Mouse (Mus musculus): ENCODE results near the gene Fhl3. TPM values are rescaled to one million over a fixed set of nuclear protein-coding genes. Genes with fewer than 3 reads are reported as not detected.

Gene Fhl3
- polyA plus RNA-seq, 1 experiment from 2014 or later = 14.2 TPM

DNA sequence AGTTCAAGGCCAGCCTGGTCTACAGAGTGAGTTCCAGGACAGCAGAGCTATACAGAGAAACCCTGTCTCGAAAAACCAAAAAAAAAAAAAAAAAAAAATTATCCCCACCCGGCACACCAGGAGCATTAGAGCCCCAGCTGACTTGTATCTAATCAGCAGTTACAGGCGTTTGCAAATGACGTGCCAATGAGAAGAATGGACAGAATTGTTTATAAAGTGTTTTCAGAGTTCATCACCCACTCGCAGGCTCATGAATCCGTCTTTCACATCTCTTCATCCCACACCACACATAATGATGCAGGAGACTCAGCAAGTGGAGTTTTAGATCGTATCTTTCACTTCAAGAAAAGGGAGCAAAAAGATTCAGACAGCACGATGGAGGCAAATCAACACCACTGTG is 15.0 kb upstream of the Fhl3 start:
- no peak overlapping the region for H3K9ac ChIP-seq
- H3K36me3 ChIP-seq = peaks cover 40% of the 10 kb centered on the region; the same call in 1 of the 2 replicates
- 77% methylated on average over 8 of the region's 8 CpGs for WGBS
- H3K4me1 ChIP-seq = no peaks in the 10 kb centered on the region
- H3K4me3 ChIP-seq (replicated peaks) = no peak overlapping the region
- H3K4me2 ChIP-seq = no peak overlapping the region
- no peak overlapping the region for H3K27ac ChIP-seq
- no peaks in the 10 kb centered on the region for H3K9me3 ChIP-seq
- ATAC-seq (ENCODE audit: insufficient read depth, low FRiP score, low read depth) = no peak
- no peaks in the 10 kb centered on the region for H3K27me3 ChIP-seq (replicated peaks)

GRCm38 (mm10) chr4:124685897-124686402 is 14.6 kb upstream of the Fhl3 start:
- H3K36me3 ChIP-seq = peaks cover 36% of the 10 kb centered on the region; the same call in 1 of the 2 replicates
- H3K4me2 ChIP-seq = no peak overlapping the region
- H3K9me3 ChIP-seq = no peaks in the 10 kb centered on the region
- WGBS = 79% methylated on average over 8 of the region's 8 CpGs
- no peaks in the 10 kb centered on the region for H3K4me1 ChIP-seq
- H3K27me3 ChIP-seq (replicated peaks) = no peaks in the 10 kb centered on the region
- H3K9ac ChIP-seq = no peak overlapping the region
- no peak for ATAC-seq (ENCODE audit: insufficient read depth, low FRiP score, low read depth)
- no peak overlapping the region for H3K27ac ChIP-seq
- no peak overlapping the region for H3K4me3 ChIP-seq (replicated peaks)

- H3K9me3 ChIP-seq = no peaks in the 10 kb centered on the region
- H3K4me3 ChIP-seq (replicated peaks) = no peak overlapping the region
- 87% methylated on average over 8 of the region's 8 CpGs for WGBS
- H3K9ac ChIP-seq = no peak overlapping the region
- H3K27ac ChIP-seq = no peak overlapping the region
- no peak for ATAC-seq (ENCODE audit: insufficient read depth, low FRiP score, low read depth)
- peaks cover 12% of the 10 kb centered on the region; the same call in 1 of the 2 replicates for H3K4me1 ChIP-seq
- no peaks in the 10 kb centered on the region for H3K27me3 ChIP-seq (replicated peaks)
- H3K4me2 ChIP-seq = no peak overlapping the region; the same call in 1 of the 2 replicates
- H3K36me3 ChIP-seq = peaks cover 4% of the 10 kb centered on the region; the same call in 1 of the 2 replicates
These were observed 9.0 kb upstream of the Fhl3 start for GRCm38 (mm10) chr4:124691455-124691854.

DNA sequence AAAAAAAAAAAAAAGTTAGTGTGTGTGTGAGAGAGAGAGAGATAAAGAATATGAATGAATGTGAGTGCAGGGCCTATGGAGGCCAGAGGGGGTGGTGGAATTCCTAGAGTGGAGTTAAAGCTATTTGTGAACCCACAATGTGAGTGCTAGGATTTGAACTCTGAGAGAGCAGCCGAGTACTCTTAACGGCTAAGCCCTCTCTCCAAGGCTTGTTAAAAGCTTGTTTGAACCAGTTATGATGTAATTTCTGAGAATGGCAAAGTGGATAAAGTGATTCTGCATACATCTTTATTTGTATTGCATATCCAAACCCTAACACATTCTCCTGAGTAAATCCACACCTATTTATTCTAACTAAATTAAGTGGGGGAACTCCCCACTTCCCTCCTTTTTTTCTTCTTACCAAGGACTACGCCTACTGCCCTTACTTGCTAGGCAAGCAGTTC is 8.1 kb upstream of the Fhl3 start:
- peaks cover 12% of the 10 kb centered on the region; the same call in 1 of the 2 replicates for H3K4me1 ChIP-seq
- peak overlapping the region; percentile 61 for H3K4me3 ChIP-seq (replicated peaks)
- peaks cover 4% of the 10 kb centered on the region; the same call in 1 of the 2 replicates for H3K36me3 ChIP-seq
- peak; percentile 43 for ATAC-seq (ENCODE audit: insufficient read depth, low FRiP score, low read depth)
- peak overlapping the region; percentile 66 for H3K4me2 ChIP-seq
- no peaks in the 10 kb centered on the region for H3K27me3 ChIP-seq (replicated peaks)
- no peaks in the 10 kb centered on the region for H3K9me3 ChIP-seq
- peak overlapping the region; percentile 71 for H3K9ac ChIP-seq
- WGBS = 44% methylated on average over 3 of the region's 3 CpGs
- peak overlapping the region; percentile 62 for H3K27ac ChIP-seq

DNA sequence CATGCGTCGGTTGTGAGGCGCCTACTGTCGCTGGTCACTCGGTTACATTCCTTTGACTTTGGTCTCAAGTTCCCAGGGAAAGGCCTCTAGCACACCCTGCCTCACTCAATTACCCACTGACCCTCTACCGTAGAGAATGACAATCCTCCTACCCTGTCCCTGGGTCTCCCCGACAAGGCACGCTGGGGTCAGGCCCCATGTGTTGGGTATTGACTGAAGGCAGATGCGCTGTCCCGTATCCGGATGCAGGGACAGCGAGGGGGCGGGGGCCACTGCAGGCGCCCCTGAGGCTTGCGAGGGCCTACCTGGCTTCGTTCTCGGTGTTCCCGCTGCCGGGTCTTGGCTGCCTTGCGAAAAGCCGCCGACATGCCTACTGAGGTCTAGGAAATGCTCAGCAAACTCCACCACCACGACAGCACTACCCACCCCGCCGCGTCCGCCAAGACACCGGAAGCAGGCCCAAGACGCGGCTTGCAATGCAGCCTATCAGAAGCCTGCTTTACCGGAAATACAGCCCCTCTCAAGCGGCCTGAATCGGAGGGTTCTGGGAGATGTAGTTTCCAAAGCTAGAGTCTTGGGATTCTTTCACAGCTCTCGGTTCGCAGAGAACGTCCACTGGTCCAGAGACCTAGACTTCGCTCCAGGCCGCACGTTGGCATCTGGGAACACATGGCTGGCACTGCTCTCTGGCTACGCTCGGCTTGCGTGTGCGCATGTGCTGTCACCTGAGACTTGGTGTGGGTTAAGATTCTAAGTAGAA is 7.2 kb upstream of the Fhl3 start, which contains the start of gene Utp11:
Utp11 (minus strand) TSS at position 466 of the 760 bp plus-strand sequence.
- H3K9ac ChIP-seq = peak within 1 kb of the TSS; percentile 71
- peak within 1 kb of the TSS; percentile 66 for H3K4me2 ChIP-seq
- no peaks in the 10 kb centered on the region for H3K27me3 ChIP-seq (replicated peaks)
- H3K9me3 ChIP-seq = no peaks in the 10 kb centered on the region
- ATAC-seq (ENCODE audit: insufficient read depth, low FRiP score, low read depth) = peak; percentile 95
- H3K4me1 ChIP-seq = peaks cover 12% of the 10 kb centered on the region; the same call in 1 of the 2 replicates
- whole genome bisulfite sequencing = under 1% methylated on average over 43 of the region's 43 CpGs
- peak within 1 kb of the TSS; percentile 61 for H3K4me3 ChIP-seq (replicated peaks)
- H3K36me3 ChIP-seq = no peaks in the 10 kb centered on the region
- H3K27ac ChIP-seq = peak within 1 kb of the TSS; percentile 62

GRCm38 (mm10) chr4:124694572-124694971 is 5.9 kb upstream of the Fhl3 start:
- H3K4me3 ChIP-seq (replicated peaks) = no peak overlapping the region
- H3K4me2 ChIP-seq = no peak overlapping the region
- WGBS = 74% methylated on average over 2 of the region's 2 CpGs
- no peaks in the 10 kb centered on the region for H3K27me3 ChIP-seq (replicated peaks)
- H3K9ac ChIP-seq = no peak overlapping the region
- H3K4me1 ChIP-seq = peaks cover 14% of the 10 kb centered on the region; the same call in 1 of the 2 replicates
- no peaks in the 10 kb centered on the region for H3K36me3 ChIP-seq
- no peak overlapping the region for H3K27ac ChIP-seq
- no peaks in the 10 kb centered on the region for H3K9me3 ChIP-seq
- no peak for ATAC-seq (ENCODE audit: insufficient read depth, low FRiP score, low read depth)

- 14% methylated on average over 18 of the region's 18 CpGs for WGBS
- ATAC-seq (ENCODE audit: insufficient read depth, low FRiP score, low read depth) = no peak
- Histone ChIP-seq H3K4me2 (peak overlapping the region; percentile 39), H3K27ac (peak overlapping the region; percentile 21; the same call in 1 of the 2 replicates), H3K9me3 (no peaks in the 10 kb centered on the region), H3K4me1 (peaks cover 18% of the 10 kb centered on the region; the same call in 1 of the 2 replicates), H3K27me3 (replicated peaks) (no peaks in the 10 kb centered on the region), H3K4me3 (replicated peaks) (peak overlapping the region; percentile 11; the same call in 1 of the 2 replicates), H3K9ac (no peak overlapping the region), H3K36me3 (no peaks in the 10 kb centered on the region)
These were observed 4.5 kb upstream of the Fhl3 start for GRCm38 (mm10) chr4:124695786-124696516.

DNA sequence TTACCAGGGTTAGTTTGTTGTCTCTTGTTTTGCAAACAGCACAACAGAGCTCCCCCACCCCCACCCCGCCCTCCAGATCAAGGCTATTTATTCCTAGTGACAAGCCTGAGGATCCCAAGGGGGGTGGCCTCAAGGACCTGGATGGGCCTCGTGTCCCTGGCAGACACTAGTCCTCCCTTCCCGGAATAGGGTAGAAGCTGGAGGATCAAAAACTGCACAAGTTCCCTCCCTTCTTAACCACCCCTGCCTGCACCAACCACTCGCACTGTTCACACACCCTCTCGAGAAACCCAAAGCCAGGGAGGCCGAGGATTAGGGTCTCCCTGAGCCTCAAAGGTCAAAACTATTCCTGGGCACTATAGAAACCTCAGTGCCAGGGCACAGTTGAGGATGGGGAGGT is 710 bp upstream of the Fhl3 start:
- no peaks in the 10 kb centered on the region for H3K27me3 ChIP-seq (replicated peaks)
- no peak; the same call in 1 of the 2 replicates for ATAC-seq (ENCODE audit: insufficient read depth, low FRiP score, low read depth)
- H3K9ac ChIP-seq = no peak overlapping the region
- peak overlapping the region; percentile 84 for H3K4me3 ChIP-seq (replicated peaks)
- H3K9me3 ChIP-seq = no peaks in the 10 kb centered on the region
- 17% methylated on average over 6 of the region's 6 CpGs for WGBS
- peak overlapping the region; percentile 79 for H3K4me2 ChIP-seq
- H3K27ac ChIP-seq = peak overlapping the region; percentile 94
- H3K36me3 ChIP-seq = no peaks in the 10 kb centered on the region
- peaks cover 30% of the 10 kb centered on the region for H3K4me1 ChIP-seq

GRCm38 (mm10) chr4:124701052-124701845 is 748 bp downstream of the Fhl3 start:
- Histone ChIP-seq H3K27ac (peak overlapping the region; percentile 94), H3K9ac (peak overlapping the region; percentile 86), H3K4me3 (replicated peaks) (peak overlapping the region; percentile 84), H3K4me1 (peaks cover 41% of the 10 kb centered on the region), H3K36me3 (no peaks in the 10 kb centered on the region), H3K4me2 (peak overlapping the region; percentile 79), H3K9me3 (no peaks in the 10 kb centered on the region), H3K27me3 (replicated peaks) (no peaks in the 10 kb centered on the region)
- ATAC-seq (ENCODE audit: insufficient read depth, low FRiP score, low read depth) = no peak; the same call in 1 of the 2 replicates
- 4% methylated on average over 22 of the region's 22 CpGs for WGBS

GRCm38 (mm10) chr4:124701916-124702315 is 1.4 kb downstream of the Fhl3 start:
- 31% methylated on average over 5 of the region's 5 CpGs for WGBS
- Histone ChIP-seq H3K27me3 (replicated peaks) (no peaks in the 10 kb centered on the region), H3K36me3 (no peaks in the 10 kb centered on the region), H3K4me2 (peak overlapping the region; percentile 79), H3K4me3 (replicated peaks) (peak overlapping the region; percentile 84), H3K9ac (peak overlapping the region; percentile 86; the same call in 1 of the 2 replicates), H3K9me3 (no peaks in the 10 kb centered on the region), H3K27ac (peak overlapping the region; percentile 94), H3K4me1 (peaks cover 40% of the 10 kb centered on the region)
- ATAC-seq (ENCODE audit: insufficient read depth, low FRiP score, low read depth) = no peak

GRCm38 (mm10) chr4:124703406-124703805 is 2.9 kb downstream of the Fhl3 start:
- Histone ChIP-seq H3K9ac (no peak overlapping the region; the same call in 1 of the 2 replicates), H3K36me3 (no peaks in the 10 kb centered on the region), H3K27ac (peak overlapping the region; percentile 93), H3K4me3 (replicated peaks) (peak overlapping the region; percentile 9; the same call in 1 of the 2 replicates), H3K4me1 (peaks cover 46% of the 10 kb centered on the region), H3K9me3 (no peaks in the 10 kb centered on the region), H3K27me3 (replicated peaks) (no peaks in the 10 kb centered on the region), H3K4me2 (peak overlapping the region; percentile 43)
- no peak for ATAC-seq (ENCODE audit: insufficient read depth, low FRiP score, low read depth)
- 35% methylated on average over 2 of the region's 2 CpGs for WGBS
